Mouse (Mus musculus) brain, adult 2 months (tissue): ENCODE results near the gene Gm3486.
"Not testable (repeated sequence)": the region's sequence is repeated elsewhere in the genome, so short reads cannot be mapped to it uniquely, and the experiment has no call there.

Experiments used
- DNase-seq: peaks from one replicate; pipeline ENCODE4 v3.0.0; 2011; ENCODE audit warnings: low read depth, low spot score

Gene Gm3486

DNA sequence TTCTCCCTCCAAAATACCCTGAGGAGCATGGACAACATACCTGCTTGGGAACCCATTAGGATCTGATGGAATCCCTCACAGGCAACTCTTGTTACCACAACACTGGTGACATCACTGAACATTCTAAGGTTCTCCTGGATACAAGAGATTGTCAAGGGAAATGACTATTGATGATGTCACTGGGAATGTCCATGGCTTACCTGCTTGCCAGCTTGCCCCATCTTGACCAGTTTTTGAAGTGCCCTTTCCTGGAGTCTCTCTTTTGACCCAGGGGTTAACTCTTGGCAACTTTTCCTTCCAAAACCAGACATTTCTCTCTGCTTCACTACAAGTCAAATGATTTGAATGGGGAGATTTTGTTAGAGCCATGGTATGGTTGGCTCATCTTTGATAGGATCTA is at the start of gene Gm3486:
Gene Gm3486, minus strand, starts transcription at position 101 of the 400 bp plus-strand sequence.
- not testable (repeated sequence) for DNase-seq

DNA sequence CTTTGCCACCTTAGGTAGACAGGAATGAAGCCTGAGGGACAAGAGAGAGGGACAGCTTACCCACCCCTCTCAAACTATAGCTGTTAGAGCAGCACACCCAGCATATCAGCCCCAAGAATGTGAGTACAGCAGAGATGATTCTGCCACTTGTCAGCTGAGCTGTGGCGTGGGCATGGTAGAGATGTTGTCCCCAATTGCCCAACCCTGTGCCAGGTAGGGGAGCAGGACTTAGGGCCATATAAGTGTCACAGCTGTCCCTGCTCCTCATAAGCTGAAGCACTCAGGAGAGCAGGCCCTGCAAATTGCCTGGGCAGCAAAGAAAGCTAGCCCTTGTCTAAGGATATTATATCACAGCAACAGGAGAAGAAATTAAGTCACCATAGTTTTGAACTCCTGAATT is 35.4 kb upstream of the Gm3486 start:
- DNase-seq: not testable (repeated sequence)

DNA sequence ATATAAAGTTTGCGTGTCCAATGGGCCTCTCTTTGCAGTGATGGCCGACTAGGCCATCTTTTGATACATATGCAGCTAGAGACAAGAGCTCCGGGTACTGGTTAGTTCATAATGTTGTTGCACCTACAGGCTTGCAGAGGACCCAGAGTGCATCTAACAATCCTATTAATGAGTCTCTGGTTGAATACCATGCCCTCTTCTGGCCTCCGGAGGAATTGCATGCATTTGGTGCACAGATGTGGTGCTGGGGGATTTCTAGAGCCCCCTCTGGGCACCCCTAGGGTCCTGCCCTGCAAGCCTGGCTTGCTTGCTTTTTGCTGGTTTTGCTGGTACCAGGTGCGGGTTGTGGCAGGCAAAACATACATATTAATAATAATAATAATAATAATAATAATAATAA is 31.4 kb upstream of the Gm3486 start:
- not testable (repeated sequence) for DNase-seq

DNA sequence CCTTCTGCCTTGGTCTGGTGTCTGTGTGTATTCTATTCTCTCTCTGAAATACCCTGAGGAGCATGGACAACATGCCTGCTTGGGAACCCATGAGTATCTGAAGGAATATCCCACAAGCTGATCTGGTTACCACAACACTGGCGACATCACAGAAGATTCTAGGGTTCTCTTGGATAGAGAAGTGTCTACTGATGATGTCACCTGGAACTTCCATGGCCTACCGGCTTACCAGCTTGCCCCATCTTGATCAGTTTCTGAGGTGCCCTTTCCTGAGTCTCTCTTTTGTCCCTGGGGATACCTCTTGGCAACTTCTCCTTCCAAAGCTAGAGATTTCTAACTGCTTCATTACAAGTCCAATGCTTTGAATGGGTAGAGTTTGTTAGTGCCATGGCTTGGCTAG is 35.9 kb downstream of the Gm3486 start, which contains the start of gene Gm7954:
Gene Gm7954, minus strand, starts transcription at position 101 of the 400 bp plus-strand sequence.
- DNase-seq: not testable (repeated sequence)
